Mouse (Mus musculus): ENCODE results near the gene Cpeb2.

Gene Cpeb2

DNA sequence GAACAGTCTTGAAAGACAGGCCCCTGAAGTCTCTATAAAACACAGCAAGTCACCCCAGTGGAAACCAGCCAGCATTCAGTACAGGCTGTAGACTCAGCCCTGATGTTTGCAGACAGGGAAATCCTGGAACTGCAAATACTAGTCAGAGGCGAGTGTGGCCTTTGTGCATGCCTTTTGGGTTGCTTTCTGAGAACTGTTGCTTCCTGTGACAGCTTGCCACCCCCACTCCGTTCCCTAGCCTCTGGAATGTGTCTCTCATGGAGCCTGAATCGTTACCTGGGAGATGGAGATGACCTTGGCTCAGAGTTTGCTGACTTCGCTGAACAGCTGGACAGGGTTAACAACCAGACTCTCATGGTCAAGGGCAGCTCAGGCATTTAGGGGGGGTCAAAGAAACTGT lies 77.0 kb downstream of the Cpeb2 start:
- DNase-seq (ENCODE audit: extremely low spot score, low read depth, low spot score) = no peak

GRCm38 (mm10) chr5:43324311-43324862 lies 91.4 kb downstream of the Cpeb2 start:
- DNase-seq (ENCODE audit: extremely low spot score, low read depth, low spot score) = no peak

DNA sequence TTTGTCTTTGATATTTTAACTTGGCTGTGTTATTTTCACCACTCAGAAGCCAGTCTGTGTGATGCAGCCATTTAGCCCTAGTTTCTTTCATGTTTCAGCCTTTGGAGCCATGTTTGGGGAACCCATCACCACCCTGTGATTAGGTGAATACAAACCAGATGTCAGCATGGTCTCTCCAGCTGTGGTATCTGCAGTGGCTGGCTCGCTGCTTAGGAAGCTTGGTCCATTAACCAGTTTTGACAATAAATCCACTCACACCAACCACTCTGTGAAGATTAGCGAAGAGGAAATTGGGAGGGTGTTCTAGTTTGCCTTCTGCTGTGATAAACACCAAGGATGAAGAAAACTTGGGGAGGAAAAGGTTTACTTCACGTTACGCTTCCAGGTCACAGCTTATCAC lies 92.6 kb downstream of the Cpeb2 start:
- peak; percentile 79 for DNase-seq (ENCODE audit: extremely low spot score, low read depth, low spot score)

GRCm38 (mm10) chr5:43328579-43328978 lies 95.6 kb downstream of the Cpeb2 start:
- DNase-seq (ENCODE audit: extremely low spot score, low read depth, low spot score) = no peak

DNA sequence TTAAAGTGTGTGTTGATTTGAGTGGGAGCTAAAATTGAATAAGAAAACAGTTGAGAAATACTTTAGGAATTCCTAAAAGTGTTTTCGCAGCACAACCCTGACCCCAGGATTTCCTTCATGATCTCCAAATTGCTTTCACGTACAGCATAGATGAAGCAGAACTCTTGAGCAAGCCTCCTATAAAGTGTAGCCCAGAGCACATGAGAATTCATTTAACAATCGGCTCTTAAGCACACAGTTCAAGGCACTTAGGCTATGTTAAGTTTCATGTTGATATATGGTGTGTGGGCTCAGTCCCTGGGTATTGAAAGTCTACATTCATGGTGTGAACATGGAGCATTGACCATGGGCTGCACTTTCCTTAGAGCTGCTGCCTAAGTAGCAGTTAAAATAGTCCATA lies 97.3 kb downstream of the Cpeb2 start:
- DNase-seq (ENCODE audit: extremely low spot score, low read depth, low spot score) = no peak

GRCm38 (mm10) chr5:43334469-43334868 lies 101.5 kb downstream of the Cpeb2 start:
- DNase-seq (ENCODE audit: extremely low spot score, low read depth, low spot score) = no peak

GRCm38 (mm10) chr5:43337212-43337611 lies 104.2 kb downstream of the Cpeb2 start:
- DNase-seq (ENCODE audit: extremely low spot score, low read depth, low spot score) = no peak

- DNase-seq (ENCODE audit: extremely low spot score, low read depth, low spot score) = no peak
These were observed 106.0 kb downstream of the Cpeb2 start for GRCm38 (mm10) chr5:43338771-43339475.
